Mouse (Mus musculus): Measurements from ENCODE around the gene Ipo13.

The Ipo13 gene

GRCm38 (mm10) chr4:117921358-117921757, 6.6 kb upstream of the Ipo13 start:
- peak; percentile 39 for DNase-seq (ENCODE audit: low read depth, low spot score)
- no peaks in the 10 kb centered on the region for H3K36me3 ChIP-seq (ENCODE audit: control insufficient read depth, insufficient read depth, low read length, poor library complexity, severe bottlenecking)

GRCm38 (mm10) chr4:117918762-117919161, 4.0 kb upstream of the Ipo13 start:
- DNase-seq (ENCODE audit: low read depth, low spot score) = no peak
- Histone ChIP-seq H3K27me3 (ENCODE audit: control insufficient read depth, insufficient read depth, low read length, poor library complexity, severe bottlenecking) (no peaks in the 10 kb centered on the region), H3K36me3 (ENCODE audit: control insufficient read depth, insufficient read depth, low read length, poor library complexity, severe bottlenecking) (no peaks in the 10 kb centered on the region)

More at GRCm38 (mm10) chr4:117921358-117921757, 6.6 kb upstream of the Ipo13 start:
- H3K27me3 ChIP-seq (ENCODE audit: control insufficient read depth, insufficient read depth, low read length, poor library complexity, severe bottlenecking) = no peaks in the 10 kb centered on the region

GRCm38 (mm10) chr4:117918261-117918660, 3.5 kb upstream of the Ipo13 start:
- H3K36me3 ChIP-seq (ENCODE audit: control insufficient read depth, insufficient read depth, low read length, poor library complexity, severe bottlenecking) = no peaks in the 10 kb centered on the region
- no peaks in the 10 kb centered on the region for H3K27me3 ChIP-seq (ENCODE audit: control insufficient read depth, insufficient read depth, low read length, poor library complexity, severe bottlenecking)
- DNase-seq (ENCODE audit: low read depth, low spot score) = no peak

DNA sequence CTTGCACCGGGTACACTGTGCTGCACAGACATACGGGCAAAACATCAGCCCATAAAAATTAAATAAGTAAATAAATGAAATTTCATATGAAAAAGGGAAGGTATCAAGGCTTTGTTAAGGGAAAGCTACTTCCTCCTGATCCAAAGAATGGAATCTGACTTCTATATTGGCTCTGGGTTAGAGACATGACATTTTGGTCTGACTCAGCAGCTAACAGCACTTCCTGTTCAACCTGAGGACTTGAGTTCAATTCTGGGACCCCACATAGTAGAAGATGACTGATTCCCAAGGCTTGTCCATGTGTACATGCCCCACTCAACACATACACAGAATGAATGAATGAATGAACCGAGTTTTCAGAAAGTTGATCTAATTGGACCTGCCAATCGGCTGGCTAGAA, 3.0 kb upstream of the Ipo13 start:
- Histone ChIP-seq H3K27me3 (ENCODE audit: control insufficient read depth, insufficient read depth, low read length, poor library complexity, severe bottlenecking) (no peaks in the 10 kb centered on the region), H3K36me3 (ENCODE audit: control insufficient read depth, insufficient read depth, low read length, poor library complexity, severe bottlenecking) (no peaks in the 10 kb centered on the region)
- no peak for DNase-seq (ENCODE audit: low read depth, low spot score)

DNA sequence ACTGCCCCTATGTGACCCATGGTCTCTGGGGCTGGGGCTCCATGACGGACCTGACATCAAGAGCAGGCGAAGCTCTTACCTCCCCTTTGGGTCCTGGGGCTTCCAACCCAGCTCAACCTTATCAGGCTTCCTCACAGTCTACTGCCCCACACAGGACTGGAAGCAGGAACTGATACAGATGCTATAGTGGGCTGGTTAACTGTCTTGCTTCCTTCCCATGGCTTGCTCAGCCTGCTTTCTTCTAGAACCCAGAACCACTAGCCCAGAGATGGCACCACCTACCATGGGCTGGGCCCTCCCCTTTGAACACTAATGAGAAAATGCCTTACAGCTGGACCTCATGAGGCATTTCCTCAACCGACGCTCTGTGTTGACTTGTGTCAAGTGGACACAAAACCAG, 2.6 kb upstream of the Ipo13 start:
- no peak for DNase-seq (ENCODE audit: low read depth, low spot score)
- H3K36me3 ChIP-seq (ENCODE audit: control insufficient read depth, insufficient read depth, low read length, poor library complexity, severe bottlenecking) = no peaks in the 10 kb centered on the region
- H3K27me3 ChIP-seq (ENCODE audit: control insufficient read depth, insufficient read depth, low read length, poor library complexity, severe bottlenecking) = no peaks in the 10 kb centered on the region

GRCm38 (mm10) chr4:117916386-117916785, 1.6 kb upstream of the Ipo13 start:
- no peaks in the 10 kb centered on the region; the same call in 1 of the 2 replicates for H3K36me3 ChIP-seq (ENCODE audit: control insufficient read depth, insufficient read depth, low read length, poor library complexity, severe bottlenecking)
- H3K27me3 ChIP-seq (ENCODE audit: control insufficient read depth, insufficient read depth, low read length, poor library complexity, severe bottlenecking) = no peaks in the 10 kb centered on the region
- no peak for DNase-seq (ENCODE audit: low read depth, low spot score)

- no peaks in the 10 kb centered on the region for H3K27me3 ChIP-seq (ENCODE audit: control insufficient read depth, insufficient read depth, low read length, poor library complexity, severe bottlenecking)
- no peak for DNase-seq (ENCODE audit: low read depth, low spot score)
- H3K36me3 ChIP-seq (ENCODE audit: control insufficient read depth, insufficient read depth, low read length, poor library complexity, severe bottlenecking) = no peaks in the 10 kb centered on the region; the same call in 1 of the 2 replicates
These were observed 798 bp upstream of the Ipo13 start for GRCm38 (mm10) chr4:117915489-117916105.

DNA sequence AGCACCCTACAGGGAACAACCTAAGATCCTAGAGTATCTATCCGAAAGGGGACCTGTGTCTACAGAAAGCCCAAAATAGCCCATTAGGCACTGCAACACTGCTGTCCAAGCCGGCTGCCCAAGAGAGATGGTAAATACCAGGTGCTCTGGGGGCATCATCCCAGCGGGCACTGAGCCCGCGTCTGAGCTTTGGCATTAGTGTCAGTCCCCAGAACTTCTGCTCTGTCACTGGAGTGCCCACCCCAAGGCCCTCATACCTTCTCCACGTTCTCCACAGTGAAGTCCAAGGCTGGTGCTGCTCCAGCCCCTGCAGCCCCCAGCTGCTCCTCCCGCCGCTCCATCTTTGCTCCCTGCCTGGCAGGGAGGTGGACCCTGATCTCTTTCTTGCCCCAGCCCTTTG, 768 bp downstream of the Ipo13 start:
- DNase-seq (ENCODE audit: low read depth, low spot score) = no peak
- H3K36me3 ChIP-seq (ENCODE audit: control insufficient read depth, insufficient read depth, low read length, poor library complexity, severe bottlenecking) = no peaks in the 10 kb centered on the region; the same call in 1 of the 2 replicates
- no peaks in the 10 kb centered on the region for H3K27me3 ChIP-seq (ENCODE audit: control insufficient read depth, insufficient read depth, low read length, poor library complexity, severe bottlenecking)

DNA sequence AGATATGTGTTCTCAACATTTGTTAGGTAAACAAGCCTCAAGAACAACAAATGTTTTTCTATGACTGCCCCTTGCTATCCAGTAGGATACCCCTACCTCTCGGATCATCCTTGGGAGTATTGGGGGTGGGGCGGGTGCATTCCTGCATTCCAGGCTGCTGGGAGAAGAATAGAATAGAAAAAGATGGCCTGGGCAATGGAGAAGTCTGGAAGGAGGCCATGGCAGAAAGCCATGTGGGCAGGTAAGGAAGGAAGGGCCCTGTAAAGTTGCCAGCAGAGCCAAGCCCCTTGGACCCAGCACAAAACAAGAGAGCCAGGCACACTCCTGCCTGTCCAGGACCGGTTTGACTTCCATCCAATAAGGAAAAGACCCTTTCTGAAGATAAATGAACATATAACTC, 1.4 kb downstream of the Ipo13 start:
- no peak for DNase-seq (ENCODE audit: low read depth, low spot score)
- Histone ChIP-seq H3K36me3 (ENCODE audit: control insufficient read depth, insufficient read depth, low read length, poor library complexity, severe bottlenecking) (no peaks in the 10 kb centered on the region; the same call in 1 of the 2 replicates), H3K27me3 (ENCODE audit: control insufficient read depth, insufficient read depth, low read length, poor library complexity, severe bottlenecking) (no peaks in the 10 kb centered on the region)

DNA sequence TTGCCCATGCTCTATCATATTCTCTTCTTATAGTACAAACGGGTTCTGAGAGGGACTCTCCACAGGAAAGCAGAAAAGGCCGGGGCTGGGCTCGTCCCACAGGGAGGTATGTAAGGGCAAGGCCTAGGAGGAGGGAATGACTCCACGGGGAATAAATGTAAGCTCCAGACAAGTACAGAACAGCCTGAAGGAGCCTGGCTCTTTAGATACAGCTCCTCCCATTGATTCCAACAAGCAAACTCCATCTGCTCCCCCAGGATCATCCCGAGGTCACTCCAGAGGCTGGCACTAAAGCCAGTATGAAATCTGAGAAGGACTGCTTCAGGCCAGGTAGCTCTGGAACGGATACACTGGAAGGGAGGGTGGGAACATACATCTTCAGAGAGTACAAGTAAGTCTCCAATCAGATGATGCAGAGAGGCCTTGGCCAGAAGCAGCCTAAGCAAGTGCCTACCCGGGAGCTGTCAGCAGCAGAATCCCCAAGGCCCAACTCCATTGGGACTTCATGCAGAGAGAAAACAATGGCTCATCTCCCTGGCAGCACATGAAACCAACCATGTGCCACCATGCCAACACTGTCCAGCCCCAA, 2.0 kb downstream of the Ipo13 start:
- no peaks in the 10 kb centered on the region; the same call in 1 of the 2 replicates for H3K36me3 ChIP-seq (ENCODE audit: control insufficient read depth, insufficient read depth, low read length, poor library complexity, severe bottlenecking)
- no peaks in the 10 kb centered on the region for H3K27me3 ChIP-seq (ENCODE audit: control insufficient read depth, insufficient read depth, low read length, poor library complexity, severe bottlenecking)
- no peak for DNase-seq (ENCODE audit: low read depth, low spot score)

DNA sequence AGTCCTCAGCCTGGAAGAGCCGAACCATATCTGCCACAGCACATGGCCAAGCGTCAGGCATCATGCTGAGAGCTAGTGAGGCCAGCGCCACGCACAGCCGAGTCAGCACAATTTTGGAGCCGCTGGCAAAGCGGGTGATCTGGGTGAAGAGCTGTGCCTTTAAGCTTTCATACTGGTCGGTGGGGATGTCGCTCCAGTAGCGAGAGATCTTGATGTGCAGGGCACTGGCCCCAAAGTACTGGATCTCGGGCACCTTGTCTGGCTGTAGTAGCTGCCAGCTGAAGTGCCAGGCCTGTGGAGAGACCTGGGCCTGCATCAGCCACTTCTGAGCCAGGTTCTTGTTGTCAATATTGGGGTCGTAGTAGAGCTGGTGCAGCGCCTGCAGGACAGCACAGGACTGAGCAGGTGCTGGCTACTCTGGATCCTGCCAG, 2.7 kb downstream of the Ipo13 start:
- no peak for DNase-seq (ENCODE audit: low read depth, low spot score)
- no peaks in the 10 kb centered on the region; the same call in 1 of the 2 replicates for H3K36me3 ChIP-seq (ENCODE audit: control insufficient read depth, insufficient read depth, low read length, poor library complexity, severe bottlenecking)
- no peaks in the 10 kb centered on the region for H3K27me3 ChIP-seq (ENCODE audit: control insufficient read depth, insufficient read depth, low read length, poor library complexity, severe bottlenecking)

DNA sequence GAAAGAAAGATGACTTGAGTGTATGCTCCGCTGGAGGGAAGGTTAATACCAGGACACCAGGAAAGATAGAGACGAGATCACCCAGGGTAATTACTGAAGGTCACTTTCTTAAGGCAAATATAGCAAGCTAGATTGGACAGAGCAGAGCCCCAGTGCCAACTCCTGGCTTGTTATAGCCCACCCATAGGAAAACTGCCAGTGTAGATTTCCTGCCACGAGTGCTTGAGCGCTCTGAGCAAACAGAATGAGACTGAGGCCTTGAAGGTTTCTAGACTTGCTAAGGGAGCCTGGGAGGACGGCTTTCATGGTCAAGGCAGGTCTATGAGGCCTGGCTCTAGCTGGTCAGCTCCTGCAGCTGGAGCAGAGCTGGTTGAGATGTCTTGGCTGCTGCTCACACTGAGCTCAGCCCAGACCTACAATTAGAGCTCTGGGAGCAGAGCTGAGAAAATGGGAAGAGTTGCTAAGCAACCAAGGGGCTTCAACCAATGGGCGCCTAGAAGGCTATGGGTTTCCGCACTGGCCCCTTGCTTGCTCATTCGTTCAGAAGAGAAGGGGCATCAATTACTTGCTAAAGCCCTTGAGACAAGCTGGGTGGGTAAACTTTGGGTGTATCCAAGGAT, 5.9 kb downstream of the Ipo13 start:
- Histone ChIP-seq H3K36me3 (ENCODE audit: control insufficient read depth, insufficient read depth, low read length, poor library complexity, severe bottlenecking) (no peaks in the 10 kb centered on the region; the same call in 1 of the 2 replicates), H3K27me3 (ENCODE audit: control insufficient read depth, insufficient read depth, low read length, poor library complexity, severe bottlenecking) (no peaks in the 10 kb centered on the region)
- DNase-seq (ENCODE audit: low read depth, low spot score) = no peak

DNA sequence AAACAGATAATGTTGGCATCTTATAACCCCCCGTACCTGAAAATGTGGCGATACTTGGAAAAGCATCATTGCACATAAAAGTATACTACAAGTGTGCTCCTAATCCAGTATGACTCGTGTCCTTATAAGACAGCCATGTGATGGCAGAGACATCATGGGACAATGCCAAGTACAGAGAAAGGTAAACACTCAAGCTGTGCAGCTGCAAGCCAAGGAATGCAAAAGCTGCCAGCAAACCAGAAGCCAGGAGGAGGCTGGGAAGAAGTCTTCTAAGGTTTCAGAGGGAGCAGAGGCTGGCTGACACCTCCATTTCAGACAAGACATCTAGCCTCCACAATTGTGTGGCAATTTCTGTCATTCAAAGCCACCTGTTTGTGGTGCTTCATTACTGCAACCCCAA, 8.6 kb downstream of the Ipo13 start:
- H3K36me3 ChIP-seq (ENCODE audit: control insufficient read depth, insufficient read depth, low read length, poor library complexity, severe bottlenecking) = peaks cover 4% of the 10 kb centered on the region
- DNase-seq (ENCODE audit: low read depth, low spot score) = no peak
- no peaks in the 10 kb centered on the region for H3K27me3 ChIP-seq (ENCODE audit: control insufficient read depth, insufficient read depth, low read length, poor library complexity, severe bottlenecking)

DNA sequence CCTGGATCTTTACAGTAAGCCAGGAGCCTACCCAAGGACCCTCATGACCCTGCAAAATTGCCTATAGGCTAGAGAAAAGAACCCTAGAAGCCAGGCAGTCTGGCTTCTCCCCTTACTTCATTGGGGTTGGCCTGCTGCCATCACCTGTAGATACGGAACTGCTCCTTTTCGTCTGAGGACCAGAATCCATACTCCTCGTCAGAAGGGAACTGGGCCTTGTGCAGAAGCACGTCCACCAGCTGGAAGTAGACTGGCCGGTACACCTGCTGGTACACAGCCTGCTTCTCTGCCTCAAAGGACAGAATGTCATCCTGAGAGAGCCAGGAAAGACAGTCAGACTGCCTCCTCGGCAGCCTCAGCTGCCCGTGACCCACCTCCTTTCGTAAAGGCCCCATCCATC, 10.0 kb downstream of the Ipo13 start:
- Histone ChIP-seq H3K27me3 (ENCODE audit: control insufficient read depth, insufficient read depth, low read length, poor library complexity, severe bottlenecking) (no peaks in the 10 kb centered on the region), H3K36me3 (ENCODE audit: control insufficient read depth, insufficient read depth, low read length, poor library complexity, severe bottlenecking) (peaks cover 5% of the 10 kb centered on the region)
- DNase-seq (ENCODE audit: low read depth, low spot score) = no peak

DNA sequence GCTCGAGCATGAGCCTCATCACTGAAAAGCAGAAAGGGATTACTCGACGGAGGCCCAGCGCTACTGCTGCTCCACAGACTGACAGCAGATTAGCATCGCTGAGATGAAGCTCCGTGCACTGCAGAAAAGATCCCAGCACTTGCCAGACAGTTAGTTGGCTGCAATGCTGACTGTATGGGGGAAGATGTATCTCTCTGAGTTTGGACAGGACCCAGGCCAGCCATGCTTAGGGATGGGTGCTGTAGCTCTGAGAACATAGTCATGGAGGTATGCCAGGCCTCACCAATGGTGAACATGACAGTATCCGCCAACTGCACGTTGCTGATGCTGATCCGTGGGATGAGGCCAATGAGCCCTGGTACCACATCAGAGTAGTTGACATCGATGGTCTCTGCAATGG, 10.7 kb downstream of the Ipo13 start:
- Histone ChIP-seq H3K27me3 (ENCODE audit: control insufficient read depth, insufficient read depth, low read length, poor library complexity, severe bottlenecking) (no peaks in the 10 kb centered on the region), H3K36me3 (ENCODE audit: control insufficient read depth, insufficient read depth, low read length, poor library complexity, severe bottlenecking) (peaks cover 5% of the 10 kb centered on the region)
- no peak for DNase-seq (ENCODE audit: low read depth, low spot score)

Measured in splenic B cell, adult 2 months (primary cell).